Mouse (Mus musculus) olfactory bulb, adult 2 months (tissue): ENCODE results near the gene Mnd1.

ENCODE experiments used
- CTCF ChIP-seq: fragments of 200-500 bp; IDR thresholded peaks from 2 replicates; pipeline ENCODE4 v1.5.1; 2012; ENCODE audit warnings: low read depth, mild to moderate bottlenecking, low read length, moderate library complexity; ENCODE audit not compliant: insufficient read depth
- POLR2A ChIP-seq: fragments of 200-500 bp; IDR thresholded peaks from 2 replicates; pipeline ENCODE4 v1.6.1; 2012; ENCODE audit warnings: mild to moderate bottlenecking, low read depth, low read length, moderate library complexity; ENCODE audit not compliant: insufficient read depth

DNA sequence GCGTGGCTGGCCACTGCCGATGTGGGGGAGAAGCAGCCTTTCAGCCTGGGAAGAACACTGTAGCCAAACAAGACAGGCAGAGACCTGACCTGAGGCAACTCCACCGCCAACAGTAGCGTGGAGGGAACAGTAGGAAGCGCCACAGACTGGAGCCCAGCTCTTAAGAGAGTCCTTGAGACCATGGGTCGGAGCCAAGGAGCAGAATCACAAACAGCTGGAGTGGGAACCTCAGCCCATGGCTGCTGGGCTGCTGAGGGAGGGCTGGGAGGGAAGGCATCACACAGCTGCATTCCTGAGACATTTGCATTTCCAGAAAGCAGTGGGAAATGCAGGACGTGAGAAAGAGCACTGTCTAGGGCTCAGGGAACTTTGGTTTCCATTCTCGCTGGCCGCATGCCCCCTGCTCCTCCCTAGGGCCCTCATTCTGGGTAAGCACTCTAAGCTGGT lies 106.8 kb downstream of the Mnd1 start:
- TF ChIP-seq CTCF = no peak
- TF ChIP-seq POLR2A = no peak
